Mouse (Mus musculus): ENCODE results near the gene Tent4a. TPM values are rescaled to one million over a fixed set of nuclear protein-coding genes. Genes with fewer than 3 reads are reported as not detected.

The Tent4a gene
- total RNA-seq, 2 experiments from 2014 or later = 23.2 to 25.3 TPM

- DNase-seq = no peak
Observed at GRCm38 (mm10) chr13:69547488-69548180, 13.2 kb upstream of the Tent4a start.

- peak; percentile 28 to 58 for DNase-seq
Observed at GRCm38 (mm10) chr13:69545019-69545418, 10.6 kb upstream of the Tent4a start.

DNA sequence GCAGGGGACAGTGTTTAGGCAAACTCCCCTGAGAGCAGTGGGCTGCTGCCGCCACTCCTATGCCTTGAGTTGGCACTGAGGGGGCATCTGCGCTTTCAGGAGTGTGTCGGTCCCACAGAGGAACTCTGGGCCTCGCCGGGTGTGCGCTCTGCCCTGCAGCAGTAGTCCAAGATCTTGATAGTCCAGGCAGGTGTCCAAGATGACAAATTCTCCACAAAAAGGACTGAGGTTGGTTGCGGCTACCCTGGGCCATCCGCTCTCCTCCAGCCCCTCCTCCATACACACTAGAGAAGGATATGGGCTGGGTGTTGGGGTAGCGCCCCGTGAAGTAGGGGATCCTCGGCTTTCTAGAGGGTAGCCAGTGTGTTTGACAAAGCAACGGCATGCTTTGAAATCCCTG lies 9.2 kb upstream of the Tent4a start:
- no peak for DNase-seq

- DNase-seq = no peak
Observed at GRCm38 (mm10) chr13:69542571-69543352, 8.3 kb upstream of the Tent4a start.

DNA sequence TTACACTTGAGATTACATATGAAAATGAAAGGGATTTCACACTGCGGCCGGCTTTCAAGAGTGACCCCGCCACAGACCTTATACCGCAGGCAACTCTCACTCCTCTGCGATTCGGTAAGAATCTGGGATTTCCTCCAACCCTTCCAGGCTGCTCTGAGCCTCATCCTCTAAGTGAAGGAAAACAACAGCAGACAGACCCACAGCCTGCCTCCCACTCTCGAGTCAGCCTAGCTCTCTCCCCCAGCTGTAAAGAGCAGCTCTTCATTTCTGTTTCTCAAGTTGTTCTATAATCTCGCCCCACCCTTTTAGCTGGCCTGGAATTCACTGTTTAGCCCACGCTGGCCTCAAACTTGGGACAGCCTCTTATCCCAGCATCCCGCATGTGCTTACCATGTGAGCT lies 7.4 kb upstream of the Tent4a start:
- no peak for DNase-seq

GRCm38 (mm10) chr13:69541209-69541608 lies 6.8 kb upstream of the Tent4a start:
- peak; percentile 42 to 45 for DNase-seq

GRCm38 (mm10) chr13:69538327-69538726 lies 3.9 kb upstream of the Tent4a start:
- DNase-seq = peak; percentile 77 to 78

GRCm38 (mm10) chr13:69537366-69537765 lies 2.9 kb upstream of the Tent4a start:
- DNase-seq = peak; percentile 39 to 47

GRCm38 (mm10) chr13:69536021-69536420 lies 1.6 kb upstream of the Tent4a start:
- DNase-seq = no peak

- peak; percentile 99 for DNase-seq
Observed at GRCm38 (mm10) chr13:69534654-69535551, 486 bp upstream of the Tent4a start.

DNA sequence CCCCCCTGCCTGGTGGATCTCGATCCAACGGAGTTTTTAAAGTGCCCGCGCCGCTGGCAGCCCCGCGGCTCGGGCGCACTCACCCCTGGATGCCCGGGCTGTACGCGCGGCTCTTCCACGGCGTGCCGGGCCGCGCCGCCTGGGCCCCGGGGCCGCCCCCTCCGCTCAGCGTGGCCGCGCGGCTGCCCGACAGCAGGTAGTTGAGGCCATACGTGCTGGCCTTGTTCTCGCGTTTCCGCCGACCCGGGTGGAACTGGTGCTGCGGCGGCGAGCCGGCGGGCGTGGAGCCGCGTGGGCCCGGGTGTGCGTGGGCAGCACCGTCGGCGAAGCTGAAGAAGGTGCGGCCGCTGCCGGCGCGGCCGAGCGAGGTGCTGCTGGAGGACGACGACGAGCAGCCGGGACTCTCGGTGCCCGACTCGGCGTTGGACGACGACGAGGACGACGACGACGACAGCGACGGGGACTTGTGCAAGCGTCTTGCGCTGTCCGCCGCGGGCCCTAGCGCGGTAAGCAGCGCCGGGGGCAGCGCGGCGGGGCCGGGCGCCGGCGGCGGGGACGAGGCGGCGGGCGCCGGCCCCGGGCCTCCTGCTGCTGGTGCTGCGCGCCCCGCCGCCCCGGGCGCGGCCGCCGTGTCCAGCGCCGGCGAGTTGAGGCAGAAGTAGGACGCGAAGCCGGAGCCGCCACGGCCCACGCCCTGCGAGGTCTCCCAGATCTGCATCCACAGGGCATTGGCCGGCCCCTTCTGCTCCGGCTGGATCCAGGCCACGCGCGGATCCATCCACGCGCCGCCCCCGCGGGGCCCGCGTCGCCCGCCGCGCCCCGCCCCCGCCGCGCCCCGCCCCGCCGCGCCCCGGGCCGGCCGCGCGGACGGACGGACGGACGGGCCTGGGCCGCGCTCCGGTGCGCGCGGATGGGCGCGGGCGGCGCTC lies 748 bp downstream of the Tent4a start, which contains the start of gene Nsun2:
Gene Nsun2, plus strand, starts transcription at position 342 of the 929 bp plus-strand sequence.
- peak; percentile 67 to 74 for DNase-seq

DNA sequence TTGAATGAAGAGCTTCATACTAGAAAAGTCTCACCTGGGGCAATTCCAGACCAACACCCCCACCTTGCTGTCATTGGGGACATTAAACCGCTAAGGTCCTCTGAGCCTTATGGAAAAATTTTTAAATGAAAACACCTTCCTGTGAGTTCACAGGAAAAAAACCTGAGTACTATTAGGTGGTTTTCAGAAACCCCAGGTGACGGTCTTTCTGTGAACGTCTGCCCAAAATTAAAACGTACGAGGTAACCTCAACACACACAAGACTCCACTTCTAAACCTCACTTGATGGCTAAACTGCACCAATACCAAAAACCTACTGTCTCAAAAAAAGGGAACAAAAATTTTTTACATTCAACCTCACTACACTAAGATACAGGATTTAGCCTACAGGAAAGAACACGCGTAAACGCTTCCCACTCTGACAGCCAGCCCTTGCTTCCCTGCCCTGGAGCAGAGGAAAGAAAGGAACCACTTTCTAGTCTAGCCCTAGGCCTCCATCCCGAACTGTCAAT lies 1.5 kb downstream of the Tent4a start:
- DNase-seq = no peak

DNA sequence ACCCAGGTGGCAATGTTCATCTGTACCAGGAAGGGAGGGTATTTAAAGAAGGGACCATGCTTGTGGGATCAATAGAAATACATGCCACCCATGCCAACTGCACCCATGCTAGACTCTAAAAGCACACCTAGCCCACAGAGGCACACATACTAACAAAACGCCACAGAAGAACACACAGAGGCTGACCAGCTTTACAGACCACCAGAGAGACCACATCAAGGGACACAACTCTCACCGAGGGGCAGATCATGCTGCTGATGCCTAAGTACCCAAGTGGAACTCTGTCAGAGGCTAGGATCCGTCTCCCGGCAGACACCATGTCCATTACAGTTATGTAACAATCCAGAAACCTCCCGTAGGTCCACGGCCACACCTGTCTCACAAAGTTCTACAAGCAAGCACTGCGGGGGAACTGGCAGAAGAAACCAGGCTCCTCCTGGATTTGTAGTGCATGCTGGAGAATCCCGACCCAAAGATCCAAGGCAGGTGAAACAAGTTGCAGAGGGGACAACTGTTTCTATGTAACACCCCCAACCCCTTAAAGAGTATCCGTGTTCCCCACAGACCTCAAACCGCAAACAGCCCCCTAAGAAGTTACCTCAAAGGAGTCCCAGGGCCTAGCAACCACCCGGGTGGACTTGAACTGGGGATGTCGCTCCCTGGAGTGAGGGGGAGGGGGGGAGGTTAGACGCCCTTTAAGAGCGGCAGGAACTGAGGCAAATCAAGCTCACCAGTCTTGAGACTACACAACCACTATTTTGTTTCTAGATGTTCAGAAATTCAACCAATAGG lies 2.1 kb downstream of the Tent4a start:
- DNase-seq = no peak

DNA sequence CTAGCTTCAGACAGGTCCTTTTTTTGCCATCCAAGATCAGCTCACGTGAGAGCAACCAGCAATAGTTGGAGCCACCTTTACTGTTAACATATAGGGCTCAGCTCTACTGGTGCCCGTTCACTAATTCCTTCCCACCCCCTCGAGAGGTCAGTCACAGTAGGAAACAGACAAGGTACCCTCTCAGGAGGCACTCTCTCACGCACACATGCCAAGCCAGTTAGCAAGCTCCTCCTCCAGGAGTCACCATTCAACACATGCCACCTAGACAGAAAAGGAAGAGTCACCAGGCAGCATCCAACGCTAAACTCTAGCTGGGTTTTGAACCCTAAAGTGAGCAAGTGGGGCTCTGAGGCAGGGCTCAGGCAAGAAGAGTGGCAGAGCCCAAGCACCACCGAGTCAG lies 3.0 kb downstream of the Tent4a start:
- DNase-seq = no peak

GRCm38 (mm10) chr13:69530951-69531350 lies 3.5 kb downstream of the Tent4a start:
- DNase-seq = no peak

GRCm38 (mm10) chr13:69530156-69530555 lies 4.3 kb downstream of the Tent4a start:
- no peak for DNase-seq

DNA sequence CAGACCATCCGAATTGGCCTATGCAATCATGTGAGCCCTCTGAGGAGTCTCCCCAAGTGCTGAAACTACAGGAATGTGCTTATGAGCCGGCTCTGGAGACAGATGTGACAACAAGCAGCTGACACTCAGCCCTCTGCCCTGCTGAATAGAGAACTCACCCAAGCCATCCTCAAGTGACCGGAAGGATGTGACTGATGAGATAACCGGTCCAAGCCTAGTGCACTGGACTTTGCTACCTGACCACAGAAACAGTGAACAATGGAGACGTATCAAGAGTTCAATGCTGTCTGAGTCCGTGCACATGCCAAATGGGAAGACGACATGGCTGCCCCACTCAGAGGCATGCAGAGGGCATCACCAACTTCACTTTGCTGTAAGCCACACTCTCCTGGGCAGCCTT lies 5.9 kb downstream of the Tent4a start:
- no peak for DNase-seq

DNA sequence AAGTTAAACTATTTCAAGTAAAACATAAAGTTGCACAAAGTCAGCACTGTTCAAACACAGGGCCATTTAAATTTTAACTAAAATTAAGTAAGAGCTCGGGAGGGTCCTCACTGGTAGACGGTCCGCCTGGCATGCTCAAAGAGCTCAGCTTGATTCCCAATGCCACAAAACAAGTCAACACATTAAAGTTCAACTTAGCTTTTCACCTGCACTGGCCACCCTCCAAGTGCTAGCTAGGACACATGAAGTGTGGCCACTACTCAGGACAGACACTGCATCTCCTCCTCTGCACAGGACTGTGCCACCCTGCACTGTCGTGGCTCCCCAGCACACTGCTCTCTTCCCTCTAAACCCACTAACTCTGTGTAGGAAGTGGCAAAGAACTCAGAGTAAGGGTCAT lies 8.6 kb downstream of the Tent4a start:
- no peak for DNase-seq

- DNase-seq = no peak
Observed at GRCm38 (mm10) chr13:69524158-69524530, 10.3 kb downstream of the Tent4a start.

DNA sequence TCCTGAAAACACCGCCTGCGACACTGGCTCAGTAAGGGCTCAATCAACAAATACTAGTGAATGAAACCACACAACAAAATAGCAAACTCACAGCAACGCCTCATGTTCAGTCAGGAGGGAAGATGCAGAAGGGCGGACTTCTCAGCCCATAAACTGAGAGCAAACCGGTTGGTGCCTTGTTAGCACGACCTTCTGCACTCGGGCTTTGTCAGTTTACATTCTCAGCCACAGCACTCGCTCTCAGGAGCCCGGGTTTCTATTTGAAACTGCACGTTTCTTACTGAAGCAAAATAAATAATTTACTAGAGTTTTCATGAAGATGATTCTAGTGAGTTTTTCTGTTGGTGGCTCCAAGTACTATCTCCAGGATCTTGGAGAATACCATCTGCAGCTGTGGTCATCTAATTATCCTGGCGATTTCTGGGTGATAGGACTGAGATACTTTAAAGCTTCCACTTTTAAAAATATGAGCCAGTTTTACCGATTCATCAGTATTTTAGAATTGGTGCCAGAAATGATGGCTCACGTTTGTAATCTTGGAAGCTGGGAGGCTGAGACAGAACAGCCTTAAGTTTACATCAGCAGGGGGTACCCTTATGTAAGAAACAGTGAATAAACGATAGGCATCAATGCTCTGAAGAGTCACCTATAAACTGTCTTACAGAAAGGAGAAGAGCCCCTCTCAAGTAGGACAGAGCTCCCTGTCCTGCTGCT lies 10.8 kb downstream of the Tent4a start:
- no peak for DNase-seq
